Mouse (Mus musculus): ENCODE measurements around the gene Mypn. TPM values are rescaled to one million over a fixed set of nuclear protein-coding genes. Genes with fewer than 3 reads are reported as not detected.

Gene Mypn
- polyA plus RNA-seq, 1 experiment from 2014 or later = 0.10 TPM

- ATAC-seq (no peak), DNase-seq (ENCODE audit: low spot score) (no peak)
- Histone ChIP-seq H3K9me3 (replicated peaks; ENCODE audit: control insufficient read depth, low read length) (no peaks in the 10 kb centered on the region), H3K27ac (ENCODE audit: low read depth, low read length) (no peak overlapping the region), H3K27me3 (replicated peaks; ENCODE audit: control insufficient read depth, insufficient read depth, low read length) (no peaks in the 10 kb centered on the region), H3K9ac (ENCODE audit: low read length) (no peak overlapping the region), H3K4me2 (ENCODE audit: low read length) (no peak overlapping the region), H3K4me1 (ENCODE audit: control insufficient read depth, insufficient read depth, low read length) (no peaks in the 10 kb centered on the region), H3K36me3 (ENCODE audit: control insufficient read depth, insufficient read depth, low read length) (no peaks in the 10 kb centered on the region), H3K4me3 (ENCODE audit: low read depth, low read length) (no peak overlapping the region)
- 92% methylated on average over 12 of the region's 12 CpGs for WGBS
Observed at GRCm38 (mm10) chr10:63168124-63168523, 35.6 kb downstream of the Mypn start.

- ATAC-seq (no peak), DNase-seq (ENCODE audit: low spot score) (no peak)
- no peaks in the 10 kb centered on the region for H3K36me3 ChIP-seq (ENCODE audit: control insufficient read depth, insufficient read depth, low read length)
- H3K4me1 ChIP-seq (ENCODE audit: control insufficient read depth, insufficient read depth, low read length) = no peaks in the 10 kb centered on the region
- H3K27me3 ChIP-seq (replicated peaks; ENCODE audit: control insufficient read depth, insufficient read depth, low read length) = no peaks in the 10 kb centered on the region
- H3K9ac ChIP-seq (ENCODE audit: low read length) = no peak overlapping the region
- H3K4me3 ChIP-seq (ENCODE audit: low read depth, low read length) = no peak overlapping the region
- 91% methylated on average over 10 of the region's 10 CpGs for WGBS
- H3K4me2 ChIP-seq (ENCODE audit: low read length) = no peak overlapping the region
- no peak overlapping the region for H3K27ac ChIP-seq (ENCODE audit: low read depth, low read length)
- no peaks in the 10 kb centered on the region for H3K9me3 ChIP-seq (replicated peaks; ENCODE audit: control insufficient read depth, low read length)
Observed at GRCm38 (mm10) chr10:63167241-63167995, 36.3 kb downstream of the Mypn start.

- no peaks in the 10 kb centered on the region for H3K4me1 ChIP-seq (ENCODE audit: control insufficient read depth, insufficient read depth, low read length)
- no peak overlapping the region for H3K9ac ChIP-seq (ENCODE audit: low read length)
- no peak overlapping the region for H3K27ac ChIP-seq (ENCODE audit: low read depth, low read length)
- ATAC-seq = no peak
- H3K36me3 ChIP-seq (ENCODE audit: control insufficient read depth, insufficient read depth, low read length) = no peaks in the 10 kb centered on the region
- H3K27me3 ChIP-seq (replicated peaks; ENCODE audit: control insufficient read depth, insufficient read depth, low read length) = no peaks in the 10 kb centered on the region
- H3K4me3 ChIP-seq (ENCODE audit: low read depth, low read length) = no peak overlapping the region
- H3K4me2 ChIP-seq (ENCODE audit: low read length) = no peak overlapping the region
- WGBS = 88% methylated on average over 16 of the region's 16 CpGs
- DNase-seq (ENCODE audit: low spot score) = no peak
- no peaks in the 10 kb centered on the region for H3K9me3 ChIP-seq (replicated peaks; ENCODE audit: control insufficient read depth, low read length)
Observed at GRCm38 (mm10) chr10:63165752-63166412, 37.9 kb downstream of the Mypn start.

- DNase-seq (ENCODE audit: low spot score) (no peak), ATAC-seq (no peak)
- 75% methylated on average over 5 of the region's 5 CpGs for WGBS
- no peak overlapping the region for H3K9ac ChIP-seq (ENCODE audit: low read length)
- H3K4me1 ChIP-seq (ENCODE audit: control insufficient read depth, insufficient read depth, low read length) = no peaks in the 10 kb centered on the region
- H3K27ac ChIP-seq (ENCODE audit: low read depth, low read length) = no peak overlapping the region
- no peak overlapping the region for H3K4me2 ChIP-seq (ENCODE audit: low read length)
- H3K36me3 ChIP-seq (ENCODE audit: control insufficient read depth, insufficient read depth, low read length) = no peaks in the 10 kb centered on the region
- no peaks in the 10 kb centered on the region for H3K9me3 ChIP-seq (replicated peaks; ENCODE audit: control insufficient read depth, low read length)
- H3K4me3 ChIP-seq (ENCODE audit: low read depth, low read length) = no peak overlapping the region
- no peaks in the 10 kb centered on the region for H3K27me3 ChIP-seq (replicated peaks; ENCODE audit: control insufficient read depth, insufficient read depth, low read length)
Observed at GRCm38 (mm10) chr10:63161240-63161639, 42.5 kb downstream of the Mypn start.

- H3K27me3 ChIP-seq (replicated peaks; ENCODE audit: control insufficient read depth, insufficient read depth, low read length) = no peaks in the 10 kb centered on the region
- H3K4me2 ChIP-seq (ENCODE audit: low read length) = no peak overlapping the region
- H3K36me3 ChIP-seq (ENCODE audit: control insufficient read depth, insufficient read depth, low read length) = no peaks in the 10 kb centered on the region
- no peak overlapping the region for H3K9ac ChIP-seq (ENCODE audit: low read length)
- H3K4me3 ChIP-seq (ENCODE audit: low read depth, low read length) = no peak overlapping the region
- no peaks in the 10 kb centered on the region for H3K4me1 ChIP-seq (ENCODE audit: control insufficient read depth, insufficient read depth, low read length)
- no peaks in the 10 kb centered on the region for H3K9me3 ChIP-seq (replicated peaks; ENCODE audit: control insufficient read depth, low read length)
- H3K27ac ChIP-seq (ENCODE audit: low read depth, low read length) = no peak overlapping the region
- DNase-seq (ENCODE audit: low spot score) = no peak
- 76% methylated on average over 12 of the region's 12 CpGs for WGBS
- ATAC-seq = no peak
Observed at GRCm38 (mm10) chr10:63160671-63161070, 43.1 kb downstream of the Mypn start.

GRCm38 (mm10) chr10:63158191-63158590, 45.6 kb downstream of the Mypn start:
- Histone ChIP-seq H3K9me3 (replicated peaks; ENCODE audit: control insufficient read depth, low read length) (no peaks in the 10 kb centered on the region), H3K4me1 (ENCODE audit: control insufficient read depth, insufficient read depth, low read length) (no peaks in the 10 kb centered on the region), H3K27me3 (replicated peaks; ENCODE audit: control insufficient read depth, insufficient read depth, low read length) (no peaks in the 10 kb centered on the region), H3K9ac (ENCODE audit: low read length) (no peak overlapping the region), H3K4me3 (ENCODE audit: low read depth, low read length) (no peak overlapping the region), H3K36me3 (ENCODE audit: control insufficient read depth, insufficient read depth, low read length) (no peaks in the 10 kb centered on the region), H3K4me2 (ENCODE audit: low read length) (no peak overlapping the region), H3K27ac (ENCODE audit: low read depth, low read length) (no peak overlapping the region)
- ATAC-seq (no peak), DNase-seq (ENCODE audit: low spot score) (no peak)
- 73% methylated on average over 13 of the region's 13 CpGs for WGBS

GRCm38 (mm10) chr10:63157491-63157890, 46.3 kb downstream of the Mypn start:
- Histone ChIP-seq H3K9ac (ENCODE audit: low read length) (no peak overlapping the region), H3K4me2 (ENCODE audit: low read length) (no peak overlapping the region), H3K27ac (ENCODE audit: low read depth, low read length) (no peak overlapping the region), H3K27me3 (replicated peaks; ENCODE audit: control insufficient read depth, insufficient read depth, low read length) (no peaks in the 10 kb centered on the region), H3K36me3 (ENCODE audit: control insufficient read depth, insufficient read depth, low read length) (no peaks in the 10 kb centered on the region), H3K4me3 (ENCODE audit: low read depth, low read length) (no peak overlapping the region), H3K9me3 (replicated peaks; ENCODE audit: control insufficient read depth, low read length) (no peaks in the 10 kb centered on the region), H3K4me1 (ENCODE audit: control insufficient read depth, insufficient read depth, low read length) (no peaks in the 10 kb centered on the region)
- WGBS = 77% methylated on average over 4 of the region's 4 CpGs
- no peak for DNase-seq (ENCODE audit: low spot score)
- no peak for ATAC-seq

GRCm38 (mm10) chr10:63156919-63157318, 46.8 kb downstream of the Mypn start:
- DNase-seq (ENCODE audit: low spot score) (no peak), ATAC-seq (no peak)
- H3K9ac ChIP-seq (ENCODE audit: low read length) = no peak overlapping the region
- H3K4me3 ChIP-seq (ENCODE audit: low read depth, low read length) = no peak overlapping the region
- H3K4me2 ChIP-seq (ENCODE audit: low read length) = no peak overlapping the region
- H3K27ac ChIP-seq (ENCODE audit: low read depth, low read length) = no peak overlapping the region
- no peaks in the 10 kb centered on the region for H3K27me3 ChIP-seq (replicated peaks; ENCODE audit: control insufficient read depth, insufficient read depth, low read length)
- H3K36me3 ChIP-seq (ENCODE audit: control insufficient read depth, insufficient read depth, low read length) = no peaks in the 10 kb centered on the region
- WGBS = 74% methylated on average over 4 of the region's 4 CpGs
- H3K4me1 ChIP-seq (ENCODE audit: control insufficient read depth, insufficient read depth, low read length) = no peaks in the 10 kb centered on the region
- no peaks in the 10 kb centered on the region for H3K9me3 ChIP-seq (replicated peaks; ENCODE audit: control insufficient read depth, low read length)

- 91% methylated on average over 1 of the region's 1 CpGs for WGBS
- H3K9me3 ChIP-seq (replicated peaks; ENCODE audit: control insufficient read depth, low read length) = no peaks in the 10 kb centered on the region
- ATAC-seq = no peak
Observed at GRCm38 (mm10) chr10:63156351-63156750, 47.4 kb downstream of the Mypn start.

More at GRCm38 (mm10) chr10:63156351-63156750, 47.4 kb downstream of the Mypn start:
- Histone ChIP-seq H3K36me3 (ENCODE audit: control insufficient read depth, insufficient read depth, low read length) (no peaks in the 10 kb centered on the region), H3K4me3 (ENCODE audit: low read depth, low read length) (no peak overlapping the region), H3K4me2 (ENCODE audit: low read length) (no peak overlapping the region), H3K9ac (ENCODE audit: low read length) (no peak overlapping the region), H3K27me3 (replicated peaks; ENCODE audit: control insufficient read depth, insufficient read depth, low read length) (no peaks in the 10 kb centered on the region), H3K27ac (ENCODE audit: low read depth, low read length) (no peak overlapping the region), H3K4me1 (ENCODE audit: control insufficient read depth, insufficient read depth, low read length) (no peaks in the 10 kb centered on the region)
- no peak for DNase-seq (ENCODE audit: low spot score)

Measured in forebrain, embryonic 14.5 days (tissue).